Mouse (Mus musculus) neural tube, embryonic 11.5 days (tissue): Measurements from ENCODE around the gene Raly. TPM values are rescaled to one million over a fixed set of nuclear protein-coding genes. Genes with fewer than 3 reads are reported as not detected.

ENCODE experiments used
- ATAC-seq: fragments of 200-750 bp; cut with Nextera tagmentation; 2 replicates; pipeline ENCODE4 v1.8.0; 2017; ENCODE audit warnings: moderate number of reproducible peaks, mild to moderate bottlenecking, moderate TSS enrichment, moderate library complexity; ENCODE audit not compliant: insufficient read depth, low FRiP score, low TSS enrichment
- DNase-seq: peaks from one replicate; pipeline ENCODE4 v3.0.0-alpha.2; 2015; ENCODE audit warnings: low spot score
- H3K27ac ChIP-seq: fragments of 300-500 bp; sonication (generic); 2 replicates; pipeline ENCODE4 v1.5.1; 2014; ENCODE audit warnings: low read depth, mild to moderate bottlenecking, low read length
- H3K27me3 ChIP-seq: fragments of 300-500 bp; sonication (generic); 2 replicates; pipeline ENCODE4 v1.6.1; 2014; ENCODE audit warnings: mild to moderate bottlenecking, low read length, mixed read lengths; ENCODE audit not compliant: control insufficient read depth, insufficient read depth
- H3K36me3 ChIP-seq: fragments of 300-500 bp; sonication (generic); 2 replicates; pipeline ENCODE4 v1.6.1; 2014; ENCODE audit warnings: mild to moderate bottlenecking, low read length, moderate library complexity, mixed read lengths; ENCODE audit not compliant: control insufficient read depth, insufficient read depth
- H3K4me1 ChIP-seq: fragments of 300-500 bp; sonication (generic); 2 replicates; pipeline ENCODE4 v1.6.1; 2014; ENCODE audit warnings: low read length, mixed read lengths; ENCODE audit not compliant: control insufficient read depth, insufficient read depth
- H3K4me2 ChIP-seq: fragments of 300-500 bp; sonication (generic); 2 replicates; pipeline ENCODE4 v1.6.1; 2014; ENCODE audit warnings: low read depth, mild to moderate bottlenecking, moderate library complexity
- H3K4me3 ChIP-seq: fragments of 300-500 bp; sonication (generic); 2 replicates; pipeline ENCODE4 v1.5.1; 2014; ENCODE audit warnings: low read depth, low read length
- H3K9ac ChIP-seq: fragments of 300-500 bp; sonication (generic); 2 replicates; pipeline ENCODE4 v1.6.1; 2014; ENCODE audit warnings: mild to moderate bottlenecking, low read length
- H3K9me3 ChIP-seq: fragments of 300-500 bp; sonication (generic); 2 replicates; pipeline ENCODE4 v1.6.1; 2016; ENCODE audit warnings: low read length; ENCODE audit not compliant: control insufficient read depth
- WGBS: fragments of 180-500 bp; shearing (Covaris S2); extraction: QIAGEN DNeasy Blood & Tissue Kit; methylation state at CpG from one replicate; pipeline ENCODE4 v1.1.7; 2014; 5-methylcytosine and 5-hydroxymethylcytosine counted together
- polyA plus RNA-seq: library from polyadenylated mRNA; unstranded; fragments of >200 nt; fragmentation: Nextera tagmentation; extraction: Ambion mirVana; gene quantifications from 2 replicates; pipeline ENCODE4 v1.2.1, GENCODE M21; 2014

Raly gene
- polyA plus RNA-seq, 1 experiment from 2014 or later = 59.4 TPM

GRCm38 (mm10) chr2:154817788-154818187 lies 26.9 kb downstream of the Raly start:
- Histone ChIP-seq H3K4me1 (no peaks in the 10 kb centered on the region), H3K27me3 (no peaks in the 10 kb centered on the region), H3K27ac (no peak overlapping the region), H3K9me3 (no peaks in the 10 kb centered on the region), H3K4me3 (no peak overlapping the region), H3K36me3 (no peaks in the 10 kb centered on the region), H3K4me2 (no peak overlapping the region), H3K9ac (no peak overlapping the region)
- no peak for DNase-seq
- WGBS = 44% methylated on average over 1 of the region's 1 CpGs
- ATAC-seq = no peak

DNA sequence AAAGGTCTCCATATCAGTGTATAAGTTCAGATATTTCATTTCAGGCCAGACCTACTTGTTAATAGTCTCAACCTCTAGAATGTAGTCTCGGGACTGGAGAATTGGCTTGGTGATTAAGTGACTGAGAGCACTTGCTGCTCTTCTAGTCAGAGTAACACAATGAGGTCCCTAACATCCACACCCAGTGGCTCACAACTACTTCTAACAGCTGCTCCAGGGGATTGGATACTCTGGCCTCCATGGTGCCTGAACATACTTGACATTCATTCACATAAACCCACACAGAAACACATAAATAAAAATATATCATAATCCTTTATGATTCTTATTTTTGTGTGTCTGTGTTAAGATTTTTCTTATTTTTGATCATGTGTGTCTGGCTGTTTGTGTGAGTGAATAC lies 27.7 kb downstream of the Raly start:
- Histone ChIP-seq H3K4me3 (no peak overlapping the region), H3K27ac (no peak overlapping the region), H3K27me3 (no peaks in the 10 kb centered on the region), H3K9me3 (no peaks in the 10 kb centered on the region), H3K4me1 (no peaks in the 10 kb centered on the region), H3K4me2 (no peak overlapping the region), H3K36me3 (no peaks in the 10 kb centered on the region), H3K9ac (no peak overlapping the region)
- no peak for DNase-seq
- WGBS = 91% methylated on average over 1 of the region's 1 CpGs
- ATAC-seq = no peak

GRCm38 (mm10) chr2:154820346-154820745 lies 29.4 kb downstream of the Raly start:
- WGBS = 93% methylated on average over 1 of the region's 1 CpGs
- no peak for ATAC-seq

DNA sequence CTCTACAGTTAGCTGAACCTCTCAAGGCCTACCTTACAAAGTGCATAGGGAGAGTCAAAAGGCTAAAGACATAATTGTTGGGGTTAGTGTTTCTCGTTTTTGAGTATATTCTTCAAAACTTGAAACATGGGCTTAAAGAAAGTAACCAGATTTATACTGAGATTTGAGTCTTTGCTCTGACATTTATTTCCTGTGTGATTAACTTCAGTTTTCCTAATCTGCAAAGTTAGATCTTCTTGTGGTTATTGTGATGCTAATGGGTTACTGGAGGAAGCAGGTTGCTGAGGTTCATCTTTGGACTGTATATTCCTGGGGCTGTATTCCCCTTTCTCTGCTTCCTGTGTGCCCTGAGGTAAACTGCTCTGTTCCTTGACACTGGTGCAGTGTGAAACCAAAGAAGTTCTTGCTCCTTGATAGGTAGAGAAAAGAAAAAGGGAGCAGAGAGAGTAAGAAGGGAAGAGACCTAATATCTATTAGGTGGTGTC lies 35.2 kb downstream of the Raly start:
- DNase-seq (no peak), ATAC-seq (no peak)
- Histone ChIP-seq H3K27me3 (no peaks in the 10 kb centered on the region), H3K9me3 (no peaks in the 10 kb centered on the region), H3K36me3 (no peaks in the 10 kb centered on the region), H3K9ac (no peak overlapping the region), H3K4me1 (no peaks in the 10 kb centered on the region), H3K4me3 (no peak overlapping the region), H3K4me2 (no peak overlapping the region), H3K27ac (no peak overlapping the region)
- WGBS = 84% methylated on average over 1 of the region's 1 CpGs

More at GRCm38 (mm10) chr2:154820346-154820745, 29.4 kb downstream of the Raly start:
- Histone ChIP-seq H3K9me3 (no peaks in the 10 kb centered on the region), H3K4me3 (no peak overlapping the region), H3K36me3 (no peaks in the 10 kb centered on the region), H3K9ac (no peak overlapping the region), H3K4me2 (no peak overlapping the region), H3K27ac (no peak overlapping the region), H3K4me1 (no peaks in the 10 kb centered on the region), H3K27me3 (no peaks in the 10 kb centered on the region)
- no peak for DNase-seq

DNA sequence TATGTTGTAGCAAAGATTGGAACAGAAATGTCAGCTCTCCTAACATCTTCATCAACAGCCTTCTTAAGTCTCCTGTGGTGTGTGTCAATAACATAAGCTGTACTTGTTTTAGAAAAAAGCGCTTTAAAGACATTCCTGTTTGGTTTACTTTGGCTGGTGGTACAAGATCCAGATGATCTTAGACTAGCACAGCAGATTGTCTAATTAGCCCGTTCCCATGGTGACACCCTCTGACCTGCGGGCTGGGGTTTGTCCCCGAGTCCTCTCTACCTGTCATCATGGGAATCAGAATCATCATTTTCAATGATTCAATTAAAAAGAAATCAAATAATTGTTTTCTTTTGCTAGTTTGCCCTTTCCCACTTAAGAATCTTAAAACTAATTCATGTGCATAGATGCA lies 36.6 kb downstream of the Raly start:
- no peak overlapping the region for H3K9ac ChIP-seq
- H3K9me3 ChIP-seq = no peaks in the 10 kb centered on the region
- DNase-seq (no peak), ATAC-seq (no peak)
- H3K27me3 ChIP-seq = no peaks in the 10 kb centered on the region
- H3K36me3 ChIP-seq = no peaks in the 10 kb centered on the region
- H3K4me2 ChIP-seq = no peak overlapping the region
- 84% methylated on average over 4 of the region's 4 CpGs for WGBS
- H3K4me3 ChIP-seq = no peak overlapping the region
- no peak overlapping the region for H3K27ac ChIP-seq
- no peaks in the 10 kb centered on the region for H3K4me1 ChIP-seq

- Histone ChIP-seq H3K27me3 (no peaks in the 10 kb centered on the region), H3K4me1 (no peaks in the 10 kb centered on the region), H3K4me2 (no peak overlapping the region), H3K36me3 (no peaks in the 10 kb centered on the region), H3K4me3 (no peak overlapping the region), H3K9ac (no peak overlapping the region), H3K27ac (no peak overlapping the region), H3K9me3 (no peaks in the 10 kb centered on the region)
- 80% methylated on average over 4 of the region's 4 CpGs for WGBS
- ATAC-seq (no peak), DNase-seq (no peak)
Measured at GRCm38 (mm10) chr2:154832471-154832870, 41.6 kb downstream of the Raly start.

DNA sequence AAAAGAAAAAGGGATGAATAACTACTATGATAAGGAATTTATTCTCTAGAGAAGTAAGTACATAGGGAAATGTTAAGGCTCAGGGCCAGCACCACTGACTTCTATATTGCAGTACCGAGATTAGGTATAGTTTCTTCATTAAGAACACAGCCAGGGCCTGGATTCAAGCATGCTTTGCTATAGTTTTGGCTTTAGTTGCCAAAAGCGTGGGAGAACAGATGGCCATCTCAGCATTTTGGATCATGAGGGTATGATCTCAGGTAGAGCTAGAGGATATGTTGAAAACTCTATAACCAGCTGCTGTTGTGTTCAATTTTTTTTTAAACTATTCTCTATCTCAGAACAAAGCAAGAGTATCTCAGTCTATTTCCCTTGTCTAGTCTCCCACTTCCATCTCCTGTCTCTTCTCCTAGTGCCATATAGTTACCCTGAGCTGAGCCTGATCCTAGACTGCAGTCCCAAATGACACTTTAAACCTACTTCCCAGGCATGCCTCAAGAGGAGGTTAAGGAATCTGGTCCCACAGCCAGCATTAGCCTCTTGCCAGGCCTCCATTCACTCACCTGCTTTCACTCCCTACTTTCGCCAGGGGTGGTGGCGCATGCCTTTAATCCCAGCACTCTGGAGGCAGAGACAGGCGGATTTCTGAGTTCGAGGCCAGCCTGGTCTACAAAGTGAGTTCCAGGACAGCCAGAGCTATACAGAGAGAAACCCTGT lies 43.4 kb downstream of the Raly start:
- WGBS = 95% methylated on average over 6 of the region's 6 CpGs
- no peaks in the 10 kb centered on the region; the same call in 1 of the 2 replicates for H3K36me3 ChIP-seq

GRCm38 (mm10) chr2:154836537-154836936 lies 45.6 kb downstream of the Raly start:
- Histone ChIP-seq H3K4me2 (no peak overlapping the region), H3K27ac (no peak overlapping the region), H3K9me3 (no peaks in the 10 kb centered on the region), H3K9ac (no peak overlapping the region), H3K36me3 (no peaks in the 10 kb centered on the region; the same call in 1 of the 2 replicates), H3K27me3 (no peaks in the 10 kb centered on the region), H3K4me1 (no peaks in the 10 kb centered on the region), H3K4me3 (no peak overlapping the region)
- DNase-seq (no peak), ATAC-seq (no peak)
- 90% methylated on average over 2 of the region's 2 CpGs for WGBS

More for the DNA sequence above, 43.4 kb downstream of the Raly start:
- DNase-seq = no peak
- ATAC-seq = no peak
- Histone ChIP-seq H3K4me2 (no peak overlapping the region), H3K9ac (no peak overlapping the region), H3K9me3 (no peaks in the 10 kb centered on the region), H3K27ac (no peak overlapping the region), H3K4me1 (no peaks in the 10 kb centered on the region), H3K4me3 (no peak overlapping the region), H3K27me3 (no peaks in the 10 kb centered on the region)

GRCm38 (mm10) chr2:154848086-154848485 lies 57.2 kb downstream of the Raly start:
- no peaks in the 10 kb centered on the region for H3K27me3 ChIP-seq
- no peak for ATAC-seq
- no peaks in the 10 kb centered on the region for H3K36me3 ChIP-seq

More at GRCm38 (mm10) chr2:154848086-154848485, 57.2 kb downstream of the Raly start:
- Histone ChIP-seq H3K4me2 (no peak overlapping the region), H3K4me1 (no peaks in the 10 kb centered on the region), H3K4me3 (no peak overlapping the region), H3K27ac (no peak overlapping the region), H3K9me3 (no peaks in the 10 kb centered on the region), H3K9ac (no peak overlapping the region)
- DNase-seq = no peak
